Mouse (Mus musculus): Measurements from ENCODE around the gene Rnf214. TPM values are rescaled to one million over a fixed set of nuclear protein-coding genes. Genes with fewer than 3 reads are reported as not detected.
"Not testable (repeated sequence)": the region's sequence is repeated elsewhere in the genome, so short reads cannot be mapped to it uniquely, and the experiment has no call there.

Rnf214 gene
- polyA plus RNA-seq, 1 experiment from 2014 or later = 109 TPM

- Histone ChIP-seq H3K9ac (no peak overlapping the region), H3K36me3 (replicated peaks; ENCODE audit: control insufficient read depth, insufficient read depth) (peaks cover 68% of the 10 kb centered on the region), H3K9me3 (ENCODE audit: control insufficient read depth, low read length) (no peaks in the 10 kb centered on the region), H3K27me3 (ENCODE audit: control insufficient read depth, insufficient read depth, low read length) (no peaks in the 10 kb centered on the region), H3K4me2 (replicated peaks) (no peak overlapping the region), H3K4me1 (replicated peaks; ENCODE audit: control insufficient read depth, insufficient read depth, low read length) (no peaks in the 10 kb centered on the region), H3K27ac (no peak overlapping the region), H3K4me3 (replicated peaks; ENCODE audit: low read length) (no peak overlapping the region)
- ATAC-seq (ENCODE audit: low FRiP score) (no peak), DNase-seq (ENCODE audit: low spot score) (no peak)
- WGBS = 81% methylated on average over 1 of the region's 1 CpGs
These were observed 52.6 kb downstream of the Rnf214 start for GRCm38 (mm10) chr9:45854136-45854535.

- H3K36me3 ChIP-seq (replicated peaks; ENCODE audit: control insufficient read depth, insufficient read depth) = peaks cover 64% of the 10 kb centered on the region
- 96% methylated on average over 2 of the region's 2 CpGs for WGBS
These were observed 53.0 kb downstream of the Rnf214 start for GRCm38 (mm10) chr9:45853695-45854094.

GRCm38 (mm10) chr9:45851776-45852175 lies 54.9 kb downstream of the Rnf214 start:
- no peak overlapping the region for H3K9ac ChIP-seq
- H3K27ac ChIP-seq = no peak overlapping the region
- H3K4me2 ChIP-seq (replicated peaks) = no peak overlapping the region
- peaks cover 44% of the 10 kb centered on the region for H3K36me3 ChIP-seq (replicated peaks; ENCODE audit: control insufficient read depth, insufficient read depth)
- H3K27me3 ChIP-seq (ENCODE audit: control insufficient read depth, insufficient read depth, low read length) = no peaks in the 10 kb centered on the region
- ATAC-seq (ENCODE audit: low FRiP score) (no peak), DNase-seq (ENCODE audit: low spot score) (no peak)
- no peaks in the 10 kb centered on the region for H3K9me3 ChIP-seq (ENCODE audit: control insufficient read depth, low read length)
- 91% methylated on average over 2 of the region's 2 CpGs for WGBS
- H3K4me3 ChIP-seq (replicated peaks; ENCODE audit: low read length) = no peak overlapping the region
- H3K4me1 ChIP-seq (replicated peaks; ENCODE audit: control insufficient read depth, insufficient read depth, low read length) = no peaks in the 10 kb centered on the region

More at GRCm38 (mm10) chr9:45853695-45854094, 53.0 kb downstream of the Rnf214 start:
- H3K9me3 ChIP-seq (ENCODE audit: control insufficient read depth, low read length) = no peaks in the 10 kb centered on the region
- no peak overlapping the region for H3K4me3 ChIP-seq (replicated peaks; ENCODE audit: low read length)
- no peak overlapping the region for H3K27ac ChIP-seq
- no peaks in the 10 kb centered on the region for H3K27me3 ChIP-seq (ENCODE audit: control insufficient read depth, insufficient read depth, low read length)
- DNase-seq (ENCODE audit: low spot score) (no peak), ATAC-seq (ENCODE audit: low FRiP score) (no peak)
- no peak overlapping the region for H3K9ac ChIP-seq
- H3K4me2 ChIP-seq (replicated peaks) = no peak overlapping the region
- no peaks in the 10 kb centered on the region for H3K4me1 ChIP-seq (replicated peaks; ENCODE audit: control insufficient read depth, insufficient read depth, low read length)

- H3K4me3 ChIP-seq (replicated peaks; ENCODE audit: low read length) = no peak overlapping the region
- peaks cover 40% of the 10 kb centered on the region for H3K36me3 ChIP-seq (replicated peaks; ENCODE audit: control insufficient read depth, insufficient read depth)
- DNase-seq (ENCODE audit: low spot score) = no peak
- ATAC-seq (ENCODE audit: low FRiP score) = no peak
- H3K27ac ChIP-seq = no peak overlapping the region
- no peaks in the 10 kb centered on the region for H3K27me3 ChIP-seq (ENCODE audit: control insufficient read depth, insufficient read depth, low read length)
- no peak overlapping the region for H3K9ac ChIP-seq
- WGBS = 70% methylated on average over 5 of the region's 5 CpGs
- no peak overlapping the region for H3K4me2 ChIP-seq (replicated peaks)
- no peaks in the 10 kb centered on the region for H3K9me3 ChIP-seq (ENCODE audit: control insufficient read depth, low read length)
- no peaks in the 10 kb centered on the region for H3K4me1 ChIP-seq (replicated peaks; ENCODE audit: control insufficient read depth, insufficient read depth, low read length)
These were observed 55.4 kb downstream of the Rnf214 start for GRCm38 (mm10) chr9:45851330-45851729.

- 0 out of 2 replicates have a peak overlapping the region, but pooled peaks have one; percentile 22 for H3K9ac ChIP-seq
- no peaks in the 10 kb centered on the region for H3K4me1 ChIP-seq (replicated peaks; ENCODE audit: control insufficient read depth, insufficient read depth, low read length)
- no peak for ATAC-seq (ENCODE audit: low FRiP score)
- no peak overlapping the region for H3K4me2 ChIP-seq (replicated peaks)
- H3K27me3 ChIP-seq (ENCODE audit: control insufficient read depth, insufficient read depth, low read length) = no peaks in the 10 kb centered on the region
- no peak for DNase-seq (ENCODE audit: low spot score)
- no peaks in the 10 kb centered on the region for H3K9me3 ChIP-seq (ENCODE audit: control insufficient read depth, low read length)
- peaks cover 33% of the 10 kb centered on the region for H3K36me3 ChIP-seq (replicated peaks; ENCODE audit: control insufficient read depth, insufficient read depth)
- peak overlapping the region; percentile 51; the same call in 1 of the 2 replicates for H3K27ac ChIP-seq
- H3K4me3 ChIP-seq (replicated peaks; ENCODE audit: low read length) = no peak overlapping the region
- WGBS = 83% methylated on average over 8 of the region's 8 CpGs
These were observed 56.1 kb downstream of the Rnf214 start for GRCm38 (mm10) chr9:45850528-45851155.

- H3K9ac ChIP-seq = 0 out of 2 replicates have a peak overlapping the region, but pooled peaks have one; percentile 22
- ATAC-seq (ENCODE audit: low FRiP score) = no peak; the same call in 1 of the 2 replicates
- 70% methylated on average over 9 of the region's 9 CpGs for WGBS
These were observed 56.9 kb downstream of the Rnf214 start for GRCm38 (mm10) chr9:45849528-45850408.

GRCm38 (mm10) chr9:45846891-45847460 lies 59.7 kb downstream of the Rnf214 start:
- Histone ChIP-seq H3K4me1 (replicated peaks; ENCODE audit: control insufficient read depth, insufficient read depth, low read length) (peaks cover 7% of the 10 kb centered on the region; the same call in 1 of the 2 replicates), H3K27me3 (ENCODE audit: control insufficient read depth, insufficient read depth, low read length) (no peaks in the 10 kb centered on the region), H3K9me3 (ENCODE audit: control insufficient read depth, low read length) (no peaks in the 10 kb centered on the region), H3K4me3 (replicated peaks; ENCODE audit: low read length) (no peak overlapping the region), H3K36me3 (replicated peaks; ENCODE audit: control insufficient read depth, insufficient read depth) (0 out of 2 replicates have a peak, but pooled peaks cover under 1% of the 10 kb centered on the region), H3K9ac (no peak overlapping the region), H3K4me2 (replicated peaks) (no peak overlapping the region), H3K27ac (no peak overlapping the region)
- ATAC-seq (ENCODE audit: low FRiP score) (no peak), DNase-seq (ENCODE audit: low spot score) (no peak)
- WGBS = 87% methylated on average over 5 of the region's 5 CpGs

More at GRCm38 (mm10) chr9:45849528-45850408, 56.9 kb downstream of the Rnf214 start:
- Histone ChIP-seq H3K36me3 (replicated peaks; ENCODE audit: control insufficient read depth, insufficient read depth) (peaks cover 24% of the 10 kb centered on the region; the same call in 1 of the 2 replicates), H3K4me3 (replicated peaks; ENCODE audit: low read length) (no peak overlapping the region), H3K4me2 (replicated peaks) (no peak overlapping the region), H3K4me1 (replicated peaks; ENCODE audit: control insufficient read depth, insufficient read depth, low read length) (no peaks in the 10 kb centered on the region), H3K9me3 (ENCODE audit: control insufficient read depth, low read length) (no peaks in the 10 kb centered on the region), H3K27me3 (ENCODE audit: control insufficient read depth, insufficient read depth, low read length) (no peaks in the 10 kb centered on the region), H3K27ac (peak overlapping the region; percentile 51)
- DNase-seq (ENCODE audit: low spot score) = peak; percentile 29

- not testable (repeated sequence) for H3K4me2 ChIP-seq (replicated peaks); H3K27ac ChIP-seq; H3K27me3 ChIP-seq (ENCODE audit: control insufficient read depth, insufficient read depth, low read length); H3K9me3 ChIP-seq (ENCODE audit: control insufficient read depth, low read length); H3K4me3 ChIP-seq (replicated peaks; ENCODE audit: low read length); H3K9ac ChIP-seq; H3K36me3 ChIP-seq (replicated peaks; ENCODE audit: control insufficient read depth, insufficient read depth); ATAC-seq (ENCODE audit: low FRiP score); DNase-seq (ENCODE audit: low spot score)
- WGBS = 81% methylated on average over 2 of the region's 2 CpGs
- H3K4me1 ChIP-seq (replicated peaks; ENCODE audit: control insufficient read depth, insufficient read depth, low read length) = peaks cover 15% of the 10 kb centered on the region
These were observed 60.5 kb downstream of the Rnf214 start for GRCm38 (mm10) chr9:45846176-45846575.

- Histone ChIP-seq H3K36me3 (replicated peaks; ENCODE audit: control insufficient read depth, insufficient read depth) (no peaks in the 10 kb centered on the region), H3K27ac (no peak overlapping the region), H3K9ac (no peak overlapping the region), H3K4me2 (replicated peaks) (no peak overlapping the region), H3K27me3 (ENCODE audit: control insufficient read depth, insufficient read depth, low read length) (no peaks in the 10 kb centered on the region), H3K4me3 (replicated peaks; ENCODE audit: low read length) (no peak overlapping the region), H3K4me1 (replicated peaks; ENCODE audit: control insufficient read depth, insufficient read depth, low read length) (peaks cover 22% of the 10 kb centered on the region), H3K9me3 (ENCODE audit: control insufficient read depth, low read length) (no peaks in the 10 kb centered on the region)
- no peak for DNase-seq (ENCODE audit: low spot score)
- 64% methylated on average over 3 of the region's 3 CpGs for WGBS
- ATAC-seq (ENCODE audit: low FRiP score) = no peak
These were observed 61.2 kb downstream of the Rnf214 start for GRCm38 (mm10) chr9:45845541-45845940.
